Mouse (Mus musculus): ENCODE data around the gene Herc1.

Gene Herc1

GRCm38 (mm10) chr9:66349860-66350787 is at the start of gene Herc1:
TSS of gene Herc1 (plus strand) at chr9:66350450.
- peak; percentile 95 to 97 for DNase-seq (ENCODE audit: low spot score in 2 of 2)

- DNase-seq (ENCODE audit: low spot score in 2 of 2), result no peak
These were observed 45.7 kb upstream of the Herc1 start for GRCm38 (mm10) chr9:66304320-66305090.

DNA sequence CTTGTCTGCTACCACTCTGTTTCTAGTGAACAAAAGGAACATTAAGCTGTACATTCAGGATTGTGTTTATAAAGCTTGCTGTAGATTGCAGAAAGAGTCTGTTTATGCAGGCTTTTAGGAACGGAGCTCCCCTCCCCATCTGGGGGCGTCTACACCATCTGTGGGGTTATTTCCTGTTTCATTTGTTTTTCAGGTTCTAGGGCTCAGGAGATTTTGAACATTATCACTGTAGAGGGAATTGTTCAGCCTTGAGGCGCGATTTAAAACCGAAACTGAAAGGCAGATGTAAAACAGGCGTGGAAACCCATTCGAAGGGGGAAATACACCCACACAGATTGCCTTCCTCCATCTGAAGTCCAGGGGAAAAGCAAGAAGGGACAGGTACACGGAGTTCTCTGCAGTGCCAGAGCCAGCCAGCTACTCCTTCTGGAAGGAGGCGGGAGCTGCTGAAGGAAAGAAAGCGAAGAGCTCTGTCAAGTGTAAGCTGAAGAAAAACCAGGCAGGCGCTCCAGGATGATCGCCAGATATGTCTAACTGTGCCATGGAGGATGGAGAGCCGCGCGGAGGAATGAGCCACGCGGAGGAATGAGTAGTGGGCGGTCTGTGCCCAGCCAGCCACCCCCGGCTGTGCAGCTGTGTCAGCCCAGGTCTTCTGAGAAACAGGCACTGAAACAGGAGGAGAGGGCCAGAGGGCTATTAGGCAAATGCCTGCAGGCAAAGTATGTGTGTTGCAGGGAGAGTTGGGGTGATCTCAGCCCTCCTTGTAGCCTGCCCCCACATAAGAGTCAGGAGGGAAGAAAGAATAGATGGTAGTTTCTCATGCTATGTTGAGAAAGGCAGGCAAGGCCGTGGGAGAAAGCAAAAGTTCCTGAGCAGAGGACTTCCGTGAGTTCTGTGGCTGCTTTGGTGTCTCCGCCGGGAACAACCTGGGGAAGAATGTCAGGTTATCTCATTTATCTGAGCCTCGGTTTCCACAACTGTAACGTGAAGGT is 44.8 kb upstream of the Herc1 start:
- peak; percentile 86 to 87 for DNase-seq (ENCODE audit: low spot score in 2 of 2)

DNA sequence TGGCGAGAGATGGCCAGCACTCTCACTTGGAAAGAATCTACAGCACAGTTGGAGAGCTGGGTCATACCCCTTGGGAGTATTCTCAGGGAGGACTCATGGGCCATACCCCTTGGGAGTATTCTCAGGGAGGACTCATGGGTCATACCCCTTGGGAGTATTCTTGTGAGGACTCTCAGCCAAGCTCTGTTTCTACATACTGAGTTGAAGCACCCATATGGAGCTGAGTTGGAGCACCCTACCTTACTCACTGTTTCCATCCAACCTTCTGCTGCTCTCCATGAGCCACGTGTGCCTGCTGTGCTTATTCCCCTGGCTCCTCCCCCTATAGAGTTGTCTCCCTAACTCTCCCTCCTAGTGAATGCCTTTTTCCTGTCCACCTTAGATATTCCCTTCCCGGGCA is 43.8 kb upstream of the Herc1 start:
- DNase-seq (ENCODE audit: low spot score in 2 of 2), result no peak

- DNase-seq (ENCODE audit: low spot score in 2 of 2), result no peak
These were observed 42.9 kb upstream of the Herc1 start for GRCm38 (mm10) chr9:66307341-66307740.

DNA sequence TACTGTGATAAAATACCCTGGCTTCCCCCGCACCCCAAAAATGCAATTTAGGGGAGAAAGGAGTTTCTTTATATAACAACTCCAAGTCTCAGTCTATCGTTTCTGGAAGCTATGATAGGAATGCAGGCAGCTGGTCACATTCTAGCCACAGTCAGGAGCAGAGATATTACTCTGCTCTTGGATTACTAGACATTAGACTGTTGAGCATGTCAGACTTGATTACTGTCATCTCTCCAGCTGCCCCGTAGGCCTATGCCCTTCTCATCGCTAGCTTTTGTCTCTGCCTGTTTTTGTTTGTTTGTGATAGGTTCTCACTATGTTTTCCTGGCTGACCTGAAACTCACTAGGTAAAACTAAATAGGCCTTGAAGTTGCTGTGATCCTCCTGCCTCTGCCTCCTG is 41.5 kb upstream of the Herc1 start:
- DNase-seq (ENCODE audit: low spot score in 2 of 2), result no peak

DNA sequence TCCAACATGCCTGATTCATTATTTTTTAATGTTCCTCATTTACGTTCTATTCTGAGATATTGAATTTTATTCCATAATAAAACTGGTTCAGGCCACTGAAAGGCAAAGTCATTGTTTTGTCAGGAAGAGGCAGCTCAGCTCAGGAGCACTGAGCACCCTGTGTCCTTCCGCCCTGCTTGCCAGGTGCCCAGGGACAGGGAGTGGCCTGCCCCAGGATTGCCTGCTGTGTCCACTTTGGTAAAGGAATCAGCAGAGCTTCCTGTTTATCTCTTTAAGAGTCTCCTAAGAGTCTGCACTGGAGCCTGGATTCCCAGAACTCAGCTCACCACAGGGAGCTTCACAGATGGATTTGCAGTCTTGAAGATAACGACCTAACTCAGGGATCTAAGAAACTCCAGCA is 38.8 kb upstream of the Herc1 start:
- DNase-seq (ENCODE audit: low spot score in 2 of 2), result no peak

DNA sequence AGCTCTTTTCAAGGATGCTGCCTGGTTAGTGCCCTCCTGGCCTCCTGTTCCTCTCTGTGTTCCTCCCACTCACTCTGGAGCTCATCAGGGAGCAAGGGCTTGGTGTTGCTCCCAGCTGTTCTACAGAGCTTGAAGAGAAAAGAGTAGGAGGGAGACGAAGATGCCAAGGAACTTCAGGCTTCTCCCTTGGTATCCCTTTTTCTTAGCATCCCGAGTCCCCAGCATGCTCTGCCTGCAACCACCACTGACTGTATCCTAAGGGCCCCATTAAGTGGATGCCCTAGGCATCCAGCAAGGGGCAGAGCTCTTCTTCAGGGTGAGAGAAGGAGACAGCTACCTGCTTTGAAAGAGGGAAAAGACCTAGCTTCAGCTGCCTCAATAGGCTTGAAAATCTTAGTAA is 33.6 kb upstream of the Herc1 start:
- DNase-seq (ENCODE audit: low spot score in 2 of 2), result no peak

DNA sequence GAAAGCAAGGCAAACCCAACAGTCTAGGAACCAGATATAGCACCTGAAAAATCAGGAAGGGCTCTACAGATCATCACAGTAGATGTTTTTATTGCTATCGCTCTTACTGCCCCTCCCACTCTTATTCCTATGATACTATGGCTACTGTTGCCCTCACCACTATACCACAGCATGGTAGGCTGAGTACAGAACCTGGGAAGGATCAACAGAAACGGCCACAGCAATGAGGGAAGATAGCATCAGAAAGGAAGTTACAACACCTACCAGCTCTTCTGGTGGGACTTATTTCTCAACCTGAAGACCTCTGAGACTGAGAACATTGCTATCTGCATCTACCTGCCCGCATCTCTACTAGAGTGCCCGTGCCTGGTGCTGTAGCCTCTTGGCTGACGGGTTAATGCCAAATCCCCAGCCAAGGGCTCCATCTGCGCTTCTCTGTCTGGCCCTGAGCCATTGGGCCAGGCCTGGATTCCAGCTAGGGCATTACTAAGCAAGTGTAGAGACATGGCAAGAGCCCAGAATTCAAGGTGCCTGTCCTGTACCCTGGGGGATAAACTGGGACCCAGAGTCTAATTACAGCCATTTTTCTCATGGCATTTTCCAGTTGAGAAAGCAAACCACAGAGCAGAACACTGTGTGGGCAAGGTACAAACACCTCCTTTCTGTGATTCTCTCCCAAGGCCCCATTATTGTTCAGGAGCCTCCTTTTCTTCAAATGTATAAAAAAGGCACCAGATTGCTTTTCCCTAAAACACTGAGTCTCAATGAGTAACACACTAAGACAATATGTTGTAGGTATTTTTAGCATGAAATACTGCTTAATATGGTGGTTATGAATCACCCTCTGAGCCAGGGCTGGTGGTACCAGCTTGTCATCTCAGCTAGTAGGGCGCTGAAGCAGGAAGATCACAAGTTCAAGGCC is 28.0 kb upstream of the Herc1 start:
- DNase-seq (ENCODE audit: low spot score in 2 of 2), result peak; percentile 35

GRCm38 (mm10) chr9:66326879-66327278 is 23.4 kb upstream of the Herc1 start:
- DNase-seq (ENCODE audit: low spot score in 2 of 2), result no peak

DNA sequence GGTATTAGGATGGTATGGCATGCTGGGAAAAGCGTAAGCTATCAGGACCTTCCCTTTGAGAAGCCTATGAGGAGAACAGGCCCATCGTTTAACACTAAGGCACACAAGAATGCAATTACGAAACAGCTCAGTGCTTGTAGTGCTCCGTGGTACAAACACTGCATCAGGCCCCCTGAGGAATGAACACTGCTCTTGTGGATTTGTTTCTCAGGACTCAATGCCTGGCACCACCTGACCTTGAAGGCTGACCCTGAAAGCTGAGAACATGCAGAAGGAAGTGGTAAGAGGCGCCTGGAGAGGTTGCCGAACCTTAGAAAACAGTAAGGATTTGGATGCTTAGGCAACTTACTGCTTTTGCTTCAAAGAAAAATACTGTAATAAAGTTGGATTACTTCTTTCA is 20.8 kb upstream of the Herc1 start:
- no peak for DNase-seq (ENCODE audit: low spot score in 2 of 2)

DNA sequence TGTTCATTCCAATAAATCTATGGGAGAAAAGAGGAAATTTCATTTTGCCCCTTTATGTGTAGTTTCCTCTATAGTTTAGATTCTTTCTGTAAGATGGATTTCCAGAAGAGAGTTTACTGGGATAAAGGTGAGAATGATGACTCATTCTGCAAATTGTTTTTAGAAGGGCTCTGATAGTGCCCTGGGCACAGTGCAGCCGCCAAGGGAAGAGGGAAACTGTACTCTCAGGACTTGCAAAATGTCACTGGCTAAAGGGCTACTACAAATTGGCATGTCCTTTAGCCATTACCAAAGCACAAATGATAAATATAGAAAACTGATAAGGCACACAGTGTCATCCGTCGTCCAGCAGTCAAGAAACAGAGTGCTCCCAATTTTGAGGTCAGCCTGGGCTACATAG is 19.8 kb upstream of the Herc1 start:
- no peak for DNase-seq (ENCODE audit: low spot score in 2 of 2)

DNA sequence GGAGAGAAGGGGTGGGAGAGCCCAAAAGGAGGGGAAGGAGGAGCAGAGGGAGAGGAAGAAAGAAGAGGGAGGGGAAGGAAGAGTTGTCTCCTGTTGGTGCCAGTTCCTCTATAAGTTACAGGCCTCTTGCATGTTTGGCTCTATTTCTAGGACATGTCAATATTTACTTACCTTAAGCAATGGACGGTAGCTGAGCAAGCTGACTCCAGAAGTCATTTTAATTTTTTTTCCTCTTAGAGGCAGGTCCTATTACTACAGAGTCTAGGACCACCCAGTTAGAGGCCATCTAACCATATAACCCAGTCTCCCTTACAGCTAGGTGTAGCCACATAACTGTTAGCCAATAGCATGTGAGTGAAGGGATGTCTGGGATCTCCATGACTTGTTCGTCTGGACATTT is 18.7 kb upstream of the Herc1 start:
- DNase-seq (ENCODE audit: low spot score in 2 of 2), result no peak

GRCm38 (mm10) chr9:66332393-66332792 is 17.9 kb upstream of the Herc1 start:
- no peak for DNase-seq (ENCODE audit: low spot score in 2 of 2)

DNA sequence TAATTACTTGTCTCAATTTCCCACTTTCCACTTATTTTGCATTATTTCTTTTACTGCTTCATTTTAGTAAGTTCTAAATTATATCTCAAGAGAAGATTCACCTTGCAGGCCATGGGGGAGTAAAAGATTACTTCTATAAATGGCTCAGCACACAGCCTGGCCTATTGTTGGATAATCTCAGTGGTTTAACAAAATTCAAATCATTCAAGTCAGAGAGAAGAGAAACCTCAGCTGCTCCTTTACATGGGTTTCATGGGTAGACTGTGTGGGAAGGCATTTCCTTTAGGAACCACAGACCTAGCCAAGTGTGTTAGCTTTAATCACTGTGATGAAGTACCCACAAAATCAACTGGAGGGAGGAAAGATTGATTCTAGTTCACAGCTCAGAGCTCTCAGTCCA is 13.0 kb upstream of the Herc1 start:
- DNase-seq (ENCODE audit: low spot score in 2 of 2), result no peak

DNA sequence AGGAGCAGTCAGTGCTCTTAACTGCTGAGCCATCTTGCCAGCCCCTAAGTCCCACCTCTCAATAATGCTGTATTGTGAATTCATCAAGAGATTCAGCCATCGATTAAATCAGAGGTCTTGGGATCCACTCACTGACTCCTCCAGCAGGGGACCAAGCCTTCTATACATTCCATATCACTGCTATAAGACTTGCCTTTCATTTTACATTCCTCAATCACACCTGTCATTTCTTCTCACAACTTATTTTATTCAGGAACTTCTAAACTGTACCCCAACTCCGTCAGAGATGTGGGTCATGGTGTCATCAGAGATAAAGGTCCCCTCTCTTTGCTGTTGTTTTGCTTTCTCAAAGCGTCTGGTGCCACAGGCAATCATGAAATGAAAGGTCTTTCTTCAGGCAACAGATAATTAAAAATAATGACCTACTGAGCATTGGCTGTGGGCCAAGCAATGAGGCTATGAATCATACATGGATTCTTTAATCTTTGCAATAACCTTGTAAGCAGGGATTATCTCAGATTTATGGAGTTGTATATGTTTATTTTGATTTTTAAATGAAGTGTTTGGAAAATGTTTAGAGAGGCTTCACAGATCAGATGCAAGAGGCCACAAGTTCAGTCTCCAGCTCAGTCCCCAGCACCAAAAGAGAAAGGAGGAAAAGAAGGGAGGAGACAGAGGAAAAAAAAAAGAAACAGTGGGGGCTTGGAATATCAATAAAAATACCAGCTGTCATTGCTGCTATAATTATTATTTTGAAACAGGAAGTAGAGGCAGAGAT is 12.1 kb upstream of the Herc1 start:
- no peak for DNase-seq (ENCODE audit: low spot score in 2 of 2)

- DNase-seq (ENCODE audit: low spot score in 2 of 2), result no peak
These were observed 10.5 kb upstream of the Herc1 start for GRCm38 (mm10) chr9:66339714-66340113.

GRCm38 (mm10) chr9:66340394-66341094 is 9.7 kb upstream of the Herc1 start:
- DNase-seq (ENCODE audit: low spot score in 2 of 2), result no peak

DNA sequence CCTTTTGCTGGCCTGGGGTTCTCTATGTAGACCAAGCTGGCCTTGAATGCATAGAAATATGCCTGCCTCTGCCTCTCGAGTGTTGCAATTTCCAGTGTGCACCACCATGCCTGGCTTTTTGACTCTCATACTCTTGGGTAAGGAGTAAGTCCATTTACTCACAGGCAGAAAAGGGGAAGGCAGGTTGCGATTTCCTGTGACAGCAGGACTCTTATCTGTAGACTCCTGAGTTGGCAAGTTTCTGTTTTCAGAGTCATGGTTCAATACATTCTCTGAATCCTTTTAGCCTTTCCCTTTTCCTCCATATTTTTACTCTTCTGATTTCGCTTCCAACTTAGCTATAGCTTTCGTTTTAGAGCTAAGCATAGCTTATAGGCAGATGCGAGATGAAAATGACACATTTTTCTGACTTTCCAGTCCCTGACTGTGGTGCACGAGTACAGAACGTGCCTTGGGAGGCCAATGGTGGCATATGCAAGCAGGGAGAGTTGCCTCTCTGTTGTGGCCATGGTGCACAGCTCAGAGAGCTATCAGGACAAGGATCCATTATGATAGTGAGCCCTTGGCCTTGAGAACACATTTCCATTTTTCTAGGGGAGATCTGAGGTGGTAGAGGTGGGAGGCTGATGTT is 2.7 kb upstream of the Herc1 start:
- DNase-seq (ENCODE audit: low spot score in 2 of 2), result no peak

All from frontal cortex, postnatal 36 days (tissue).